Mouse (Mus musculus) erythroblast, embryonic 14.5 days (primary cell): ENCODE measurements around the gene Mbtd1. TPM values are rescaled to one million over a fixed set of nuclear protein-coding genes. Genes with fewer than 3 reads are reported as not detected.

ENCODE experiments used
- H3K27me3 ChIP-seq: 2 replicates; pipeline ENCODE4 v1.6.1; 2012; ENCODE audit warnings: inconsistent platforms; ENCODE audit not compliant: control insufficient read depth
- H3K36me3 ChIP-seq: 2 replicates; pipeline ENCODE4 v1.6.1; 2012; ENCODE audit warnings: mild to moderate bottlenecking, inconsistent platforms; ENCODE audit not compliant: control insufficient read depth
- H3K4me1 ChIP-seq: 2 replicates; pipeline ENCODE4 v1.6.1; 2012; ENCODE audit warnings: inconsistent platforms; ENCODE audit not compliant: control insufficient read depth
- H3K4me3 ChIP-seq: replicated peaks from 2 replicates; pipeline ENCODE3; 2012; ENCODE audit warnings: moderate library complexity, mild to moderate bottlenecking, inconsistent platforms
- H3K9me3 ChIP-seq: 2 replicates; pipeline ENCODE4 v1.6.1; 2012; ENCODE audit warnings: low read length, inconsistent platforms, mixed read lengths; ENCODE audit not compliant: control insufficient read depth
- GATA1 ChIP-seq: IDR thresholded peaks from 2 replicates; pipeline ENCODE4 v1.6.1; 2012; ENCODE audit warnings: low read length, inconsistent platforms, mixed read lengths
- TAL1 ChIP-seq: IDR thresholded peaks from 3 replicates; pipeline ENCODE4 v1.6.1; 2012; ENCODE audit warnings: low read length, inconsistent platforms, mixed read lengths
- polyA plus RNA-seq: library from polyadenylated mRNA; stranded (reverse); fragments of >175 nt; gene quantifications from 2 replicates; pipeline ENCODE4 v1.2.3, GENCODE M21; 2012

The Mbtd1 gene
- polyA plus RNA-seq, 1 experiment: 0.09 TPM

DNA sequence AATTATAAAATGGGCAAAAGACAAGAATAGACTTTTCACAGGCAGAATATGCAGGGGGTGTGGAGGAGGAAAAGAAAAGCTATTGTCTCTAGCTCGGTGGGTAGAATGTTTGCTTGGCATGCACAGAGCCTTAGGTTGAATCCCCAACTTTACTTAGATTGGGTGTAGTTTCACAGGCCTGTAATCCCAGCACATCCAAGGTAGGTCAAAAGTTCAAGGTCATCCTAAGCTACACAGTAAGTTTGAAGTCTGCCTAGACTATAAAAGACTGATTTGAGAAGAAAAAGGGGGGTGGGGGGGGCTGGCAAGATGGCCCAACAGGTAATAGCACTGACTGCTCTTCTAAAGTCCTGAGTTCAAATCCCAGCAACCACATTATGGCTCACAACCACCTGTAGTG, 84.1 kb downstream of the Mbtd1 start:
- Histone ChIP-seq H3K4me1 (peaks cover 34% of the 10 kb centered on the region), H3K4me3 (no peak overlapping the region), H3K9me3 (no peaks in the 10 kb centered on the region), H3K27me3 (no peaks in the 10 kb centered on the region), H3K36me3 (peaks cover 13% of the 10 kb centered on the region)
- TF ChIP-seq GATA1: no peak
- no peak for TF ChIP-seq TAL1

DNA sequence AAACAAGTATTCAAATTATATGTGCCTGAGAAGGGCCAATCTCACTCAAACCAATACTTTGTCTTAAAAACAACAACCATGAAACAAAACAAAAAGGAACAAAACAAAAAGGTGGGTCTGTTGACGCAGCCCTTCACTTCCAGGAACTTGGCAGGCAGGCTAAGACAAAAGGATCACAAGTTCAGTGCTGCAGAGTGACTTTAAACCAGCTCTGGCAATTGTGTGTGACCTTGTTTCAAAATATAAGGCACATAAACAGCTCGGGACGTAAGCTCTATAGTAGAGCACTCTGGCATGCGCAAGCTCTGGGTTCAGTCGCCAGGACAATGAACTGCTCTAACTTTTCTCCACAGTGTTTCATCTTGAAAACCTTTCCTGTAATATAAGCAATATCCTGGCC, 87.3 kb downstream of the Mbtd1 start:
- Histone ChIP-seq H3K9me3 (no peaks in the 10 kb centered on the region), H3K4me3 (no peak overlapping the region), H3K4me1 (peaks cover 10% of the 10 kb centered on the region), H3K36me3 (no peaks in the 10 kb centered on the region), H3K27me3 (no peaks in the 10 kb centered on the region)
- no peak for TF ChIP-seq GATA1
- TF ChIP-seq TAL1: no peak

DNA sequence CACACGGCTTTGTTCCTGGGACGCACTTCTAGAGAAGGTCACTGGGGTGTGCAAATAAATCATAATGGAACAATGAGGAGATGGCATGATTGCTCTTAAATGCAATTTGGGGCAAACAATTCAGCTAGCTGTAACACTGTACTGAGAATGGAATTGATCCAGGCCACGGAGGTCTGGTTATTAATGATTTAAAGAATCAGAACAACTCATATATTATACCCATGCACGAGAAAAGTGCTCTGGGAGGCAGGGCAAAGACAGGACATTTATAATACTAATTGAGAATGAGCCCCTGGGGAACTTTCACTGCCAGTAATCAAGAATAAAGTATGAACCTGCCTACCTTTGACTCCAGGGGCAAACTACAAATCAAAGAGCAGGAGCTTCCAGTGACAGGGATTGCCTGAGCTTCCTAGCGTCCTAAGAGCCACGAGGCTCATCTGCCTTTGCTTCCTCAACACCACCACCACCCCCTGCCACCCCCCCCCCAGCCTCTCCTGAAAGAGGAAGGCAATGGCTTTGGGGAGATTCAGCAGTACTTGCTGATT, 93.9 kb downstream of the Mbtd1 start:
- Histone ChIP-seq H3K36me3 (no peaks in the 10 kb centered on the region), H3K4me3 (no peak overlapping the region)
- no peak for TF ChIP-seq TAL1
- TF ChIP-seq GATA1: no peak

DNA sequence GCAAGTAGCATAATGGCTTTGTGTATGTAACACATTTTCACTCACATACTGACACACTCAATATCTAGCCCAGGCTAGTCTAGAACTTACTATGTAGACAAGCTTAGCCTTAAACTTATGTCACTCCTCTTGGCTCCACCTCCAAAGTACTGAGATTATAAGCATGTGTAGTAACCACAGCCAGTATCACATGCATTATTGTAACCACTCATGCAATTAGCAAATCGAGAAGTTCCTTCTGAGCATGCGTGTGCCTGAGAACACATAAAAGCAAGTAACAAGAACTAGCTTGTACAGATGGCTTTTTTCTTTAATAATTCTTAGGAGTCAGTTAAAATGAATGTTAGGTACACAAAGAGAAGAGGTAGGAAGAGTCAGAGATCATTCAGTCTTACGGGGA, 99.0 kb downstream of the Mbtd1 start:
- Histone ChIP-seq H3K4me3 (no peak overlapping the region), H3K9me3 (no peaks in the 10 kb centered on the region), H3K4me1 (peaks cover 6% of the 10 kb centered on the region), H3K36me3 (no peaks in the 10 kb centered on the region), H3K27me3 (no peaks in the 10 kb centered on the region)
- TF ChIP-seq GATA1 (no peak), TAL1 (no peak)

More for the DNA sequence above, 93.9 kb downstream of the Mbtd1 start:
- no peaks in the 10 kb centered on the region for H3K4me1 ChIP-seq
- H3K27me3 ChIP-seq: no peaks in the 10 kb centered on the region
- no peaks in the 10 kb centered on the region for H3K9me3 ChIP-seq

DNA sequence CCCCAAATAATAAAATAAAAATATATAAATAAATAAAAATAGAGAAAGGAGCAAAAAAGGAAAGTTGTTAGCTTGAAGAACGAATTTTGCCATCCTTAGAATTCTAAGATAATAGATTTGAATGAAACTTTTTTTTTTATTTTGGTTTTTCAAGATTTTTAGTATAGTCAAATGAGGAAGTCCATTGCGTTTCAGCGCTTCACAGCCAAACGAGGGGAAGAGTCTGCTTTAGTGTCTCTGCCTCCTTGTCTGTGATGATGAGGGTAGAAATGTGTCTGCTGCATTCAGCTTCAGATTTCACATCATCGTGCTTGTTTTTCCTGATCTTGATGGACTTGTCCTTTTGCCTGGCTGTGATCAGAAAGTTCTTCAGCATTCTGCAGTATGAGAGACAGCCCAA, 99.6 kb downstream of the Mbtd1 start:
- Histone ChIP-seq H3K36me3 (no peaks in the 10 kb centered on the region), H3K9me3 (no peaks in the 10 kb centered on the region), H3K4me1 (peaks cover 6% of the 10 kb centered on the region), H3K4me3 (no peak overlapping the region), H3K27me3 (no peaks in the 10 kb centered on the region)
- TF ChIP-seq TAL1 (no peak), GATA1 (no peak)

DNA sequence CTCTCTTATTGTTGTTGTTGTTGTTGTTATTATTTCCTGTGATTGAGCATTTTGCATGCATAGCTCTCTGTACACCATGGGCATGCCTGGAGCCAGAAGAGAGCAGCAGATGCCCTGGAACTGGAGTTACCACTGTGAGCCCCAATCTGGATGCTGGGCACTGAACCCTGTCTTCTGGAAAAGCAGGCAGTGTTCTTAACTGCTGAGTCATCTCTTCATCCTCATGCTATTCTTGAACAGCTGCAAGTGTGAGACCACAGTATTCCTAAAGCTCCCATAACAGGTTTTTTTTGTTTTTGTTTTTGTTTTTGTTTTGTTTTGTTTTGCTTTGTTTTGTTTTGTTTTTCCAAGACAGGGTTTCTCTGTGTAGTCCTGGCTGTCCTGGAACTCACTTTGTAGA, 100.6 kb downstream of the Mbtd1 start:
- no peak for TF ChIP-seq TAL1
- no peak for TF ChIP-seq GATA1
- Histone ChIP-seq H3K27me3 (no peaks in the 10 kb centered on the region), H3K9me3 (no peaks in the 10 kb centered on the region), H3K4me1 (peaks cover 6% of the 10 kb centered on the region), H3K36me3 (no peaks in the 10 kb centered on the region), H3K4me3 (no peak overlapping the region)

DNA sequence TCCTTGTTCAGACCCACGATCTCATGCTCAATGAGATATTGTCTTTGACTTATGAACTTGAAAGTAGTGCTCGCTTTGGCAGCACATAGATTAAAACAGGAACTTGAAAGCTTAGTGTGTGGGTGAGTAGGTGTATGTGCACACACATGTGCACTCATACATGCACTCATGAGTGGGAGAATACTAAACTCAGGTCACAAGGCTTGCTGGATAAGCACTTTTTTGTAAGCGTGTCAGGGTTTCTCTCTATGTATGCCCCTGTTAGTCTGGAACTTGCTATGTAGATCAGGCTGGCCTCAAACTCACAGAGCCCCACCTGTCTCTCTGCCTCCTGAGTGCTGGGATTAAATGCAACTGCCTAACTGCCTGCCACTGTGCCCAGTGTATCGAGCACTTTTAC, 101.4 kb downstream of the Mbtd1 start:
- TF ChIP-seq GATA1: no peak
- TF ChIP-seq TAL1: no peak
- Histone ChIP-seq H3K27me3 (no peaks in the 10 kb centered on the region), H3K36me3 (no peaks in the 10 kb centered on the region), H3K4me3 (no peak overlapping the region), H3K9me3 (no peaks in the 10 kb centered on the region), H3K4me1 (peaks cover 6% of the 10 kb centered on the region)

DNA sequence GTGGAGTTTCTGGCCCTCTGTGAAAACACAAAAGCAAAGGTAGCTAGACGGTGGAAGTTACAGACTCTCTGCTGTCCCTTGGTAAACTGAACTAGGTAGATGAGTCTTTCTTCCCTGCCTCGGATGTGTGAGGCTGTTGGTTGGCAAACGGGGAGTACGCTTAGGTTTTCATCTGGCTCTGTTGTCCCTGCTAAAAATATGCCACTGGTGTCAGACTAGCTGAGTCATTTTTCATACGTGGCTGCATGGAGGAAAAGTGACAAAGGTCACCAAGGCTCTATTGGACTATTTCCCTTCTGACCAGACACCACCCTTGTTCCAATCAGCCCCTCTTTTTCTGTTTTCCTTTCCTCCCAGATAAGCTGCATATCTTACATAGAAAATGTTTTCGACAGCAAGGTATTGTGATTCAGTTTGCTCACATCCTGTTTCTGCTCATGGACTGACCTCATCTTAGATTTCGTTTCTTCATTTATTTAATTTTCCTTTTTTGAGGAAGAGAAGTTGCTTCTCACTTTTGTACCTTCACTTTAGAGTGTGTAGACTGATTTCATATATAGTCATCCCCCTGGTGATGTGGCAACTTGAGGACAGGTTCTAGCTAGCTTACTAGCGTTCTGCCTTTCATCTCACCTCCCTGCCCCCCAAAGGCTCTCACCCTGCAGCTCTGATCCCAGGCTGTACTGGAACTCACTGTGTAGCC, 102.1 kb downstream of the Mbtd1 start:
- H3K36me3 ChIP-seq: no peaks in the 10 kb centered on the region
- H3K4me3 ChIP-seq: no peak overlapping the region
- TF ChIP-seq GATA1 (no peak), TAL1 (no peak)
- peaks cover 6% of the 10 kb centered on the region for H3K4me1 ChIP-seq
- no peaks in the 10 kb centered on the region for H3K9me3 ChIP-seq
- H3K27me3 ChIP-seq: no peaks in the 10 kb centered on the region

DNA sequence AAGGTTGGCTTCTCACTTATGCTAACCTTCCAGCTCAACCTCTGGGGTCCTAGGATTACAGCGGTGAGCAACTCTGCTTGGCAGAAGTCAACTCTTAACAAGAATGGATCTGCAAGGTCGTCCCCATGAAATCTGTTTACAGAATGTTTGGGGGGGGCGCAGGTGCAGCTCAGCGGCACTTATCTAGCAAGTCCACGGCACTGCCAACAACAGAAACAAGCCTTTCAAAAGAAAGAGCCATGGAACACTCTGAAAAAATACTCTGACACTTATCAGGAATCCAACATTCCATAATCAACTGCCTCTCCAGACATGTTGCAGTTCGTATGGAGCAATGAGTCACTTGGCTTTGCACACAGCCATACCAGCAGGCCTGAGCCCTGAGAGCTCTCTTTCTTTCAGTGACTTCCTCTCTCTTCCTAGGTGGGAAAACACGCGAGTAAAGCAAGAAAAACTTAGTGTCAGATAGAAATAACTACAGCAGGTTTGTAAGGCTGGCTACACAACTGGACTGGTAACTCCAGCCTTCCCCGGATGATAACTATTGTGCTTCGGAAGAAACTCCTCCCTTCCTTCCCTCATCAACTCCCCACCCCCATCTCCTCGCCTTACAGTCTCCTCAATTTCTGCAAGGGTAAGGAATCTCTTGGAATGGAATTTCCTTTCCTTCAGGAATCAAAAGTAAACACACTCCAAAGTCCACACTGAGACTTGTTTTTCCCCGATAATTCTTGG, 102.8 kb downstream of the Mbtd1 start:
- peaks cover 6% of the 10 kb centered on the region for H3K4me1 ChIP-seq
- H3K36me3 ChIP-seq: no peaks in the 10 kb centered on the region
- no peak overlapping the region for H3K4me3 ChIP-seq
- no peaks in the 10 kb centered on the region for H3K9me3 ChIP-seq
- TF ChIP-seq TAL1 (no peak), GATA1 (no peak)
- no peaks in the 10 kb centered on the region for H3K27me3 ChIP-seq

DNA sequence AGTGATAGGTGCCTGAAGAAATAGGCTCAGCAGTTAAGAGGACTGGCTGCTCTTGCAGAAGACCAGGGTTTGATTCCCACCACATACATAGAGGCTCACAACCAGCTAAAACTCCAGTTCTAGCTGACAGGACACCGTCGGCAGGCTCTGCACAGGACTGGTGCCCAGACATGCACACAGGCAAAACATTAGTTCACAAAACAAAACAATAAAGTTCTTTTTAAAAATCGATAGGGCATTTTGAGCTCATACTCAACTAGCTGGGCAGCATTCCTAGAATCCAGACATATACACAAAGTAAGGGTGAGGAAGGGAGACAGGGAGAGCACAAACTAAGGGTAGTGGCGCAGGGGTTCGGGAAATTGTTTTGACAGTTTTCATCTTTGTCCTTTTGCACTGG, 108.9 kb downstream of the Mbtd1 start:
- H3K4me1 ChIP-seq: peaks cover 46% of the 10 kb centered on the region
- peaks cover 4% of the 10 kb centered on the region for H3K36me3 ChIP-seq
- H3K27me3 ChIP-seq: no peaks in the 10 kb centered on the region
- peak overlapping the region; percentile 90 for H3K4me3 ChIP-seq
- no peak for TF ChIP-seq GATA1
- no peak for TF ChIP-seq TAL1
- no peaks in the 10 kb centered on the region for H3K9me3 ChIP-seq
